Mouse (Mus musculus): ENCODE measurements around the gene Cers1. TPM values are rescaled to one million over a fixed set of nuclear protein-coding genes. Genes with fewer than 3 reads are reported as not detected.

The Cers1 gene
- total and polyA plus RNA-seq, 3 experiments, result 0.13 TPM; not detected in 2

DNA sequence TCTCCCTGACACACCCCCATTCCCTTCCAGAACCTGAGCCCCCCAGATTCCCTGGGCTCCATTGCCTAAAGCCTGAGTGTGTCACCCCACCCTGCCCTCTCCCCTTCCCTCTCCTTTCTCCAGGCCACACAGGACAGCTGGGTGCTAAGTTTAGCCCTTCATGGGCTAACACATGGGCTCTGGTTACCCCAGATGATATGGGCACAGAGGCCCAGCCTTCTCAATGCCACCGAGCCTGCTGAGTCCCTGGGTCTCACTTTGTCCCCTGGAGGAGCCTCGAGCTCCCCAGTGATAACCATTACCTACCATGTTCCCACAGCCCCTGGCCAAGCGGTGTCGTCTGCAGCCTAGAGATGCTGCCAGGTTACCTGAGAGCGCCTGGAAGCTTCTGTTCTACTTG lies 2.3 kb downstream of the Cers1 start:
- Histone ChIP-seq H3K36me3 (replicated peaks in 1 of 2; ENCODE audit: control insufficient read depth in 1 of 2, insufficient read depth in 1 of 2, low read length in 1 of 2) (peaks cover 7 to 11% of the 10 kb centered on the region in 2 experiments), H3K79me2 (replicated peaks; ENCODE audit: control insufficient read depth, extremely low read depth, insufficient read depth, poor library complexity, severe bottlenecking) (no peaks in the 10 kb centered on the region), H3K27ac (ENCODE audit: insufficient read depth, low read depth) (no peak overlapping the region), H3K27me3 (replicated peaks) (peaks cover 24% of the 10 kb centered on the region), H3K9me3 (replicated peaks; ENCODE audit: low read length) (no peaks in the 10 kb centered on the region), H3K4me3 (replicated peaks in 1 of 3; ENCODE audit: low read depth in 2 of 3, low read length in 2 of 3, poor library complexity in 1 of 3) (no peak overlapping the region), H3K9ac (ENCODE audit: insufficient read depth, low read depth) (no peak overlapping the region), H3K4me1 (ENCODE audit: control insufficient read depth in 1 of 2, insufficient read depth in 2 of 2) (peaks cover 14 to 17% of the 10 kb centered on the region in 2 experiments), H3K4me2 (ENCODE audit: insufficient read depth, low read depth, poor library complexity, severe bottlenecking) (no peak overlapping the region)
- dilution Hi-C loops (cut with MboI; ENCODE audit: extremely low pct_ligation_motif_present, extremely low pct_unique_long_range_greater_than_20kb, low sequenced_read_pairs), result no loop called here
- TF ChIP-seq MYC (IDR thresholded peaks at IDR 0.05; ENCODE audit: low read depth, low read length) (no peak), ELF1 (IDR thresholded peaks at IDR 0.05; ENCODE audit: low read depth, low read length) (no peak), MXI1 (IDR thresholded peaks at IDR 0.05; ENCODE audit: low read depth, low read length) (no peak), RCOR1 (conservative IDR thresholded peaks at IDR 0.05; ENCODE audit: low read depth, low read length) (no peak), ZC3H11A (IDR thresholded peaks at IDR 0.05; ENCODE audit: low read depth, low read length) (no peak), EP300 (IDR thresholded peaks at IDR 0.05; ENCODE audit: low read length) (no peak), KAT2A (IDR thresholded peaks at IDR 0.05; ENCODE audit: insufficient replicate concordance, low read length) (no peak), BHLHE40 (IDR thresholded peaks at IDR 0.05; ENCODE audit: low read depth, low read length) (no peak), POLR2AphosphoS2 (IDR thresholded peaks at IDR 0.05; ENCODE audit: low read depth, low read length) (no peak)
- no peak for DNase-seq (ENCODE audit: extremely low read depth)
- in situ Hi-C loops (cut with MboI; ENCODE audit: low pct_ligation_motif_present, low pct_unique_long_range_greater_than_20kb, low sequenced_read_pairs), result no loop called here

DNA sequence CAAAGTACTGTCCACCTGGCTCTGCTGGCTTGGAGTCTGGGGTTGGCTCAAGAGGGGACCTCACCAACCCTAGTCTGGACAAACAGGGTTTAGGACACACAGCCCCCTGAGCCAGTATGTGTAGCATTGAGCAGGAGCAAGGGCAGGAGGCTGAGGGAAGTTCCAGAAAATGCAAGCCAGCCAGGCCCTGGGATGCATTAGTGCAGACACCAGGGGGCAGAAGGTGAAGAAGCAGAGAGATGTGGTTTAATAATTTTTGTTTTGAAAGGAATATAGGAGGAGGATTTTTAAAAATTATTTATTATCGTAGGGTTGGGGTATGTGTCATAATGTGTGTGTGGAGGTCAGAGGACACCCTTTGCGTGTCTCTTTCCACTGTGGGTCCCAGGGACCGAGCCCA lies 8.1 kb downstream of the Cers1 start:
- H3K4me2 ChIP-seq (ENCODE audit: insufficient read depth, low read depth, poor library complexity, severe bottlenecking), result no peak overlapping the region
- no peak overlapping the region for H3K9ac ChIP-seq (ENCODE audit: insufficient read depth, low read depth)
- H3K36me3 ChIP-seq (replicated peaks in 1 of 2; ENCODE audit: control insufficient read depth in 1 of 2, insufficient read depth in 1 of 2, low read length in 1 of 2), result peaks cover 0 to 1% of the 10 kb centered on the region in 2 experiments
- peaks cover 7% of the 10 kb centered on the region for H3K9me3 ChIP-seq (replicated peaks; ENCODE audit: low read length)
- in situ Hi-C loops (cut with MboI; ENCODE audit: low pct_ligation_motif_present, low pct_unique_long_range_greater_than_20kb, low sequenced_read_pairs) (no loop called here), dilution Hi-C loops (cut with MboI; ENCODE audit: extremely low pct_ligation_motif_present, extremely low pct_unique_long_range_greater_than_20kb, low sequenced_read_pairs) (no loop called here)
- DNase-seq (ENCODE audit: extremely low read depth), result no peak
- H3K4me3 ChIP-seq (replicated peaks in 1 of 3; ENCODE audit: low read depth in 2 of 3, low read length in 2 of 3, poor library complexity in 1 of 3), result no peak overlapping the region
- TF ChIP-seq TBP (conservative IDR thresholded peaks at IDR 0.05; ENCODE audit: low read depth, low read length) (no peak), CTCF (conservative IDR thresholded peaks at IDR 0.05 in 1 of 2, IDR thresholded peaks at IDR 0.05 in 1 of 2; ENCODE audit: low read depth in 2 of 2, low read length in 2 of 2) (peak in 1 of 2 experiments; percentile 42; a peak in 2 of 4 replicates)
- no peak overlapping the region for H3K27ac ChIP-seq (ENCODE audit: insufficient read depth, low read depth)
- peaks cover 13% of the 10 kb centered on the region for H3K27me3 ChIP-seq (replicated peaks)
- no peaks in the 10 kb centered on the region for H3K79me2 ChIP-seq (replicated peaks; ENCODE audit: control insufficient read depth, extremely low read depth, insufficient read depth, poor library complexity, severe bottlenecking)
- H3K4me1 ChIP-seq (ENCODE audit: control insufficient read depth in 1 of 2, insufficient read depth in 2 of 2), result peaks cover 11 to 19% of the 10 kb centered on the region in 2 experiments

DNA sequence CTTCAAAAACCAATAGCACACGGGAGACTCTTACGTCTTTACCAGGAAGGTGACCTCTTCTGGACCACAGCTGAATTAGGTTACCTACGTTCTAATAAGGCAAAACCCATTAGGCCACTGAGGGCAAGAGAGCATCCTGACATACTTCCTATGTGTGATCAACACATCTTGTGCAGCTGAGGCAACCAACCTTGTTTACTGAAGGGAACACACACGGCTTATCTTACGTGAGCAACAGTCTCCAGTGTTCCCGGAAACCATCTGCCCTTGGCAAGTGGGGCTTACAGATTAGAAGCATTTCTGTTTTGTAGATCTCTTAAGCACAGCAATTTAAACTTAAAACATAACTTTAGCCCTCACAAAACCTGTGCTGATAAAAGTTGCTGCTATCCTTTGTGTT lies 11.9 kb downstream of the Cers1 start:
- no peaks in the 10 kb centered on the region for H3K79me2 ChIP-seq (replicated peaks; ENCODE audit: control insufficient read depth, extremely low read depth, insufficient read depth, poor library complexity, severe bottlenecking)
- no peak for DNase-seq (ENCODE audit: extremely low read depth)
- dilution Hi-C loops (cut with MboI; ENCODE audit: extremely low pct_ligation_motif_present, extremely low pct_unique_long_range_greater_than_20kb, low sequenced_read_pairs), result no loop called here
- peaks cover 16% of the 10 kb centered on the region for H3K9me3 ChIP-seq (replicated peaks; ENCODE audit: low read length)
- H3K4me3 ChIP-seq (replicated peaks in 1 of 3; ENCODE audit: low read depth in 2 of 3, low read length in 2 of 3, poor library complexity in 1 of 3), result no peak overlapping the region
- TF ChIP-seq IRF4 (IDR thresholded peaks at IDR 0.05; ENCODE audit: low read depth, low read length), result no peak
- TF ChIP-seq NRF1 (IDR thresholded peaks at IDR 0.05; ENCODE audit: low read depth, low read length), result no peak
- no peak for TF ChIP-seq GABPA (IDR thresholded peaks at IDR 0.05; ENCODE audit: insufficient replicate concordance, low read depth, low read length)
- no peak for TF ChIP-seq MYC (IDR thresholded peaks at IDR 0.05; ENCODE audit: low read depth, low read length)
- no peak for TF ChIP-seq SMC3 (IDR thresholded peaks at IDR 0.05; ENCODE audit: low read depth, low read length)
- TF ChIP-seq TCF12 (IDR thresholded peaks at IDR 0.05; ENCODE audit: low read depth, low read length), result no peak
- TF ChIP-seq ZKSCAN1 (IDR thresholded peaks at IDR 0.05; ENCODE audit: borderline replicate concordance, low read depth, low read length), result no peak
- TF ChIP-seq USF1 (IDR thresholded peaks at IDR 0.05; ENCODE audit: low read depth, low read length), result no peak
- no peak for TF ChIP-seq CTCF (conservative IDR thresholded peaks at IDR 0.05 in 1 of 2, IDR thresholded peaks at IDR 0.05 in 1 of 2; ENCODE audit: low read depth in 2 of 2, low read length in 2 of 2)
- no peak for TF ChIP-seq UBTF (IDR thresholded peaks at IDR 0.05; ENCODE audit: low read depth, low read length)
- TF ChIP-seq SIN3A (IDR thresholded peaks at IDR 0.05; ENCODE audit: low read length), result no peak
- no peak for TF ChIP-seq MAFK (IDR thresholded peaks at IDR 0.05; ENCODE audit: insufficient replicate concordance, low read length)
- TF ChIP-seq POLR2A (IDR thresholded peaks at IDR 0.05; ENCODE audit: low read depth, low read length), result no peak
- TF ChIP-seq PAX5 (IDR thresholded peaks at IDR 0.05; ENCODE audit: low read length), result no peak
- no peak for TF ChIP-seq CHD2 (IDR thresholded peaks at IDR 0.05; ENCODE audit: low read length)
- no peak for TF ChIP-seq CHD1 (IDR thresholded peaks at IDR 0.05; ENCODE audit: low read depth, low read length)
- no peak for TF ChIP-seq MEF2A (IDR thresholded peaks at IDR 0.05; ENCODE audit: borderline replicate concordance, low read depth, low read length)
- TF ChIP-seq MAX (IDR thresholded peaks at IDR 0.05; ENCODE audit: low read length), result no peak
- H3K36me3 ChIP-seq (replicated peaks in 1 of 2; ENCODE audit: control insufficient read depth in 1 of 2, insufficient read depth in 1 of 2, low read length in 1 of 2), result peaks cover 20 to 30% of the 10 kb centered on the region in 2 experiments
- H3K4me1 ChIP-seq (ENCODE audit: control insufficient read depth in 1 of 2, insufficient read depth in 2 of 2), result peaks cover 3 to 9% of the 10 kb centered on the region in 2 experiments
- no peak overlapping the region for H3K4me2 ChIP-seq (ENCODE audit: insufficient read depth, low read depth, poor library complexity, severe bottlenecking)
- no peak overlapping the region for H3K27ac ChIP-seq (ENCODE audit: insufficient read depth, low read depth)
- H3K9ac ChIP-seq (ENCODE audit: insufficient read depth, low read depth), result no peak overlapping the region
- H3K27me3 ChIP-seq (replicated peaks), result peaks cover 3% of the 10 kb centered on the region
- in situ Hi-C loops (cut with MboI; ENCODE audit: low pct_ligation_motif_present, low pct_unique_long_range_greater_than_20kb, low sequenced_read_pairs), result no loop called here
